Mouse (Mus musculus) liver, postnatal 0 days (tissue): ENCODE measurements around the gene Tpp2. TPM values are rescaled to one million over a fixed set of nuclear protein-coding genes. Genes with fewer than 3 reads are reported as not detected.
"Not testable (repeated sequence)": the region's sequence is repeated elsewhere in the genome, so short reads cannot be mapped to it uniquely, and the experiment has no call there.

Experiments
- ATAC-seq: fragments of 200-750 bp; cut with Nextera tagmentation; 2 replicates; pipeline ENCODE4 v1.8.0; 2017; ENCODE audit warnings: mild to moderate bottlenecking, moderate library complexity
- DNase-seq: peaks from one replicate; pipeline ENCODE4 v3.0.0-alpha.2; 2016
- H3K27ac ChIP-seq: fragments of 300-500 bp; sonication (generic); 2 replicates; pipeline ENCODE4 v1.5.1; 2014; ENCODE audit warnings: antibody characterized with exemption, moderate library complexity, mild to moderate bottlenecking, low read depth
- H3K27me3 ChIP-seq: fragments of 300-500 bp; sonication (generic); 2 replicates; pipeline ENCODE4 v1.6.1; 2014; ENCODE audit warnings: low read length, control low read depth, mixed read lengths; ENCODE audit not compliant: insufficient read depth
- H3K36me3 ChIP-seq: fragments of 300-500 bp; sonication (generic); replicated peaks from 2 replicates; pipeline ENCODE4 v1.6.1; 2014; ENCODE audit warnings: mild to moderate bottlenecking, control low read depth, low read length, moderate library complexity, mixed read lengths; ENCODE audit not compliant: insufficient read depth
- H3K4me1 ChIP-seq: fragments of 300-500 bp; sonication (generic); 2 replicates; pipeline ENCODE4 v1.6.1; 2014; ENCODE audit warnings: antibody characterized with exemption, mild to moderate bottlenecking, control low read depth; ENCODE audit not compliant: insufficient read depth
- H3K4me2 ChIP-seq: fragments of 300-500 bp; sonication (generic); 2 replicates; pipeline ENCODE4 v1.6.1; 2014; ENCODE audit warnings: low read depth, mild to moderate bottlenecking, low read length, moderate library complexity, mixed read lengths
- H3K4me3 ChIP-seq: fragments of 300-500 bp; sonication (generic); 2 replicates; pipeline ENCODE4 v1.5.1; 2014; ENCODE audit warnings: low read depth, low read length
- H3K9ac ChIP-seq: fragments of 300-500 bp; sonication (generic); replicated peaks from 2 replicates; pipeline ENCODE4 v1.6.1; 2014; ENCODE audit warnings: mild to moderate bottlenecking, moderate library complexity
- H3K9me3 ChIP-seq: fragments of 300-500 bp; sonication (generic); 2 replicates; pipeline ENCODE4 v1.6.1; 2016; ENCODE audit warnings: mild to moderate bottlenecking, control low read depth, low read length, mixed read lengths
- CTCF ChIP-seq: sonication (generic); IDR thresholded peaks from 2 replicates; pipeline ENCODE4 v1.5.1; 2016; ENCODE audit warnings: antibody characterized with exemption, low read depth
- EP300 ChIP-seq: IDR thresholded peaks from 2 replicates; pipeline ENCODE4 v1.6.1; 2016; ENCODE audit warnings: antibody characterized with exemption, low read depth, mild to moderate bottlenecking
- WGBS: fragments of 180-500 bp; shearing (Covaris S2); extraction: QIAGEN DNeasy Blood & Tissue Kit; methylation state at CpG from one replicate; pipeline ENCODE4 v1.1.7; 2014; ENCODE audit not compliant: insufficient replicate concordance; 5-methylcytosine and 5-hydroxymethylcytosine counted together
- polyA plus RNA-seq: library from polyadenylated mRNA; unstranded; fragments of >200 nt; fragmentation: Nextera tagmentation; extraction: Ambion mirVana; gene quantifications from 2 replicates; pipeline ENCODE4 v1.2.1, GENCODE M21; 2015

The Tpp2 gene
- polyA plus RNA-seq, result 14.8 and 17.8 TPM in 2 replicates

DNA sequence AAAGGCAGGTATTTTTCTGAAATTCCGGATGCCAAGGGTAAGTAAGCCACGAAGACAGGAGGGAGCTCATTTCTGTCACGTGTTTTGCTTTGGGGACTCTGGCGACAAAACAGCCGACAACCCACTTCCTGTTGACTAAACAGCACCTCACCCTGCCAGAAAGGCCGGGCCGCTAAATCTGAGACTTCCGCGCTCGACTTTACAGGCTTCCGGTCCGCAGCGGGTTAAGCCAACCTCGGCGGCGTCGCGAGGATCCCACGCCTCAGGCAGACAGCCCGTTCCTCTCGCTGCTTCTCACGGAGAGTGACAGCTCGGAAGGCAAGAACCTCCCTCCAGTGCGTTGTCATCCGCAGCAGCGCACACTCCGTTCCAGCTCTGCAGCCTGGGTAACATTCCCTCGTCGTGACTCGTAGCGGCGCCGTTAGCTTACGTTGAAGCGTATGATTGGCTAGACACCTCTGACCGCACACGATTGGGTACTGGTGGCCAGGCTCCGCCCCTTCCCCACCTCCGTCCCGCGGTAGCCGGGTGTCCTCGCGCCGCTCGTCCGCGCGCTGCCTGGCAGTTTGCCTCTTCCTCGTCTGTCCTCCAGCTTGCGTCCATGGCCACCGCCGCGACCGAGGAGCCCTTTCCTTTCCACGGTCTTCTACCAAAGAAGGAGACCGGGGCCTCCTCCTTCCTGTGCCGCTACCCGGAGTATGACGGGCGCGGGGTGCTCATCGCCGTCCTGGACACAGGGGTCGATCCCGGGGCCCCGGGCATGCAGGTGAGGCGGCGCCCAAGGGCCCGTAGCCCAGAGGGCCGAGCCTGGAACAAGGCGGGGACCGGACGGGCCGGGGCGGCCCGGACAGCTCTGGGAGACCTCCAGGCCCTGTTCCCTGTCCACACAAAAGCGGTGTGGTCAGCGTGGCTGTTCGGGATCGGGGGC is at the start of gene Tpp2:
Tpp2 (plus strand) TSS at position 160 of the 928 bp plus-strand sequence.
- peaks cover 3% of the 10 kb centered on the region; the same call in 1 of the 2 replicates for H3K36me3 ChIP-seq
- no peaks in the 10 kb centered on the region for H3K9me3 ChIP-seq
- peak within 1 kb of the TSS; percentile 85 for H3K4me3 ChIP-seq
- H3K4me2 ChIP-seq, result peak within 1 kb of the TSS; percentile 79
- peak within 1 kb of the TSS; percentile 97 for H3K27ac ChIP-seq
- H3K4me1 ChIP-seq, result peaks cover 19% of the 10 kb centered on the region
- DNase-seq (peak; percentile 97), ATAC-seq (peak; percentile 99)
- H3K9ac ChIP-seq, result peak within 1 kb of the TSS; percentile 98
- no peak for TF ChIP-seq CTCF
- TF ChIP-seq EP300, result no peak
- no peaks in the 10 kb centered on the region for H3K27me3 ChIP-seq
- under 1% methylated on average over 72 of the region's 81 CpGs for WGBS

DNA sequence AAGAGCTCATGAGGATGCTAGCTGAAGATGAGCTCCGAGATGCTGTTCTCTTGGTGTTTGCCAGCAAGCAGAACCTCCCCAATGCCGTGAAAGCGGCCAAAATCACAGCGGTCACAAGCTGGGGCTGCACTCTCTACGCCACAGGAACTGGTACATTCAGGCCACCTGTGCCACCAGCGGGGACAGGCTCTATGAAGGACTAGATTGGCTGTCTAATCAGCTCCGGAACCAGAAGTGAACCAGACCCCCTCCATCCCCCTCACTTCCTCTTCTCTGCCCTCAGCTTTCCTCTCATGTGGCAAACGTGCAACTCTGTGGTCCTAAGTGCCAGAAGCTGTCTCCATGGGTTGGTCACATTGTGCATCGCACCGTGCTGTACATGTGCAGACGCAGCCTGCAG is 45.1 kb upstream of the Tpp2 start:
- not testable (repeated sequence) for H3K9me3 ChIP-seq, H3K36me3 ChIP-seq, H3K27ac ChIP-seq, H3K4me2 ChIP-seq, H3K4me3 ChIP-seq, H3K4me1 ChIP-seq, H3K9ac ChIP-seq, ATAC-seq, H3K27me3 ChIP-seq, DNase-seq
- WGBS, result 28% methylated on average over 11 of the region's 11 CpGs

- TF ChIP-seq EP300 (no peak), CTCF (no peak)
- Histone ChIP-seq H3K9me3 (no peaks in the 10 kb centered on the region), H3K4me1 (no peaks in the 10 kb centered on the region), H3K27me3 (no peaks in the 10 kb centered on the region), H3K36me3 (no peaks in the 10 kb centered on the region), H3K4me2 (no peak overlapping the region), H3K27ac (no peak overlapping the region), H3K4me3 (no peak overlapping the region), H3K9ac (no peak overlapping the region)
- DNase-seq, result no peak
- ATAC-seq, result peak; percentile 64
These were observed 37.7 kb upstream of the Tpp2 start for GRCm38 (mm10) chr1:43895742-43896141.

DNA sequence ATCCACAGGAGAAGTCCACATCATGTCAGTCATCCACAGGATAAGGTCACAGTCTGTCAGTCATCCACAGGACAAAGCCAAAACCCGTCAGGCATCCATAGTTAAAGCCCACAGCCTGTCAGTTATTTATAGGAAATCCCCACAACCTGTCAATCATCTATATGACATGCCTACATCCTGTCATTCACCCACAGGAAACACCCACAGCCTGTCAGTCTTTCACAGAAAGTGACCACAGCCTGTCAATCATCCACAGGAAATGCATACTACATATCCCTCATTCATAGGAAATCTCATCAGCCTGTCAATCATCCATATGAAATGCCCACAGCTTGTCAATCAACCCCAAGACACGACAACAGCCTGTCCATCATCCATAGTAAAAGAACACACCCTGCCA is 36.3 kb upstream of the Tpp2 start:
- WGBS, result 58% methylated on average over 2 of the region's 2 CpGs
- Histone ChIP-seq H3K4me2 (no peak overlapping the region), H3K27ac (no peak overlapping the region), H3K9ac (no peak overlapping the region), H3K27me3 (no peaks in the 10 kb centered on the region), H3K4me3 (no peak overlapping the region), H3K4me1 (no peaks in the 10 kb centered on the region), H3K36me3 (no peaks in the 10 kb centered on the region), H3K9me3 (no peaks in the 10 kb centered on the region)
- DNase-seq (no peak), ATAC-seq (no peak)
- no peak for TF ChIP-seq EP300
- no peak for TF ChIP-seq CTCF

DNA sequence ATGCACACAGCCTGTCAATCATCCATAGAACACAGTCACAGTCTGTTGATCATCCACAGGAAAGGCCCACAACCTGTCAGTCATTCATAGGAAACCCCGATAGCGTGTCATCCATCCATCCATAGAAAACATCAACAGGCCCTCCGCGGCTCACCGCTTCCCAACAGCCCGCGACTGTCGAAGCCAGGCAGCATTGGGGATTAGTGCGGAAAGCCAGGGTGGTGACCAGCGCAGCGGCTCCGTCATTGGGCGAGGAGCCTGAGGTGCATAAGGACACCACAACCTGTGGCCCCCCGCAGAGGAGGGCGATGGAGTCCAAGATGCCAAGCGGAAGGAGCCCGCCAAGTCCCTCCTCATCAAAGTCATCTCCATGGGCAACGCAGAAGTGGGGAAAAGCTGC is 35.5 kb upstream of the Tpp2 start:
- no peak for DNase-seq
- no peaks in the 10 kb centered on the region for H3K4me1 ChIP-seq
- WGBS, result 86% methylated on average over 18 of the region's 18 CpGs
- TF ChIP-seq EP300, result no peak
- no peak for TF ChIP-seq CTCF
- H3K4me3 ChIP-seq, result no peak overlapping the region
- no peaks in the 10 kb centered on the region for H3K9me3 ChIP-seq
- H3K27ac ChIP-seq, result no peak overlapping the region
- no peak overlapping the region for H3K9ac ChIP-seq
- no peaks in the 10 kb centered on the region for H3K36me3 ChIP-seq
- no peak for ATAC-seq
- no peak overlapping the region for H3K4me2 ChIP-seq
- no peaks in the 10 kb centered on the region for H3K27me3 ChIP-seq

DNA sequence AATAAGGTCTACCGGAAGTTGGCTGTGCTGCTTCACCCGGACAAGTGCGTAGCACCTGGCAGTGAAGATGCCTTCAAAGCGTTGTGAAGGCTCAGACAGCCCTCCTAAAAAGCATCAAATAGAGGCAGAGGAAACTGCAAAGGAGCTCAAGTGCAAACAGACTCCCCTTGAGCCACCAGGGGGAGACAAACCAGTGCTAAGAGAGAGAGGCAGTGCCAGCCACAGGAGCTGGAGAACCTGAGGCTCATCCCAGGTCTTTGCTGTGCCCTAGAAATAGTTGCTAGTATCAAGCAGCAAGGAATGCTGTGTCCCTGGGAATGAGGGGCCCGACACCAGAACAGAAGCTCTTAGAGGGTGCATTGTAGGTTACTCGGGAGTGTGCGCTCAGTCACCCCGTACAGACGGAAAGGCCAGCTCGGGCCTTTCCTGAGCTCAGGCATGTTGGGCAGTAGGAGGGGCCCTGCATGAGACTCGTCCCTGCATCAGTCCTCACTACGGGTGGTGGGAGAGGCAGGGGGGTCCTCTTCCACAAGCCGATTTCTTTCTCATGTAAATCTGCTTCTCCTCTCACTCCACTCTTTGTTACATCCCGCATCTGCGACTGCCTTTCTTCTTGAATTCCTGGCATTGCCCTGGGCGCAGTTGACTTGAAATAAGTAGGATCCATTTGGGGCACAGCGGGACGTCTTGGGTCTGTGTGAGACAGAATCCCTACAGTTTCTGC is 34.3 kb upstream of the Tpp2 start:
- TF ChIP-seq CTCF (peak; percentile 82), EP300 (no peak)
- H3K27ac ChIP-seq, result no peak overlapping the region
- no peaks in the 10 kb centered on the region for H3K27me3 ChIP-seq
- ATAC-seq, result 0 out of 2 replicates have a peak, but pooled peaks have one; percentile 24
- no peak overlapping the region for H3K4me3 ChIP-seq
- H3K9ac ChIP-seq, result 0 out of 2 replicates have a peak overlapping the region, but pooled peaks have one; percentile 16
- 34% methylated on average over 18 of the region's 18 CpGs for WGBS
- H3K9me3 ChIP-seq, result no peaks in the 10 kb centered on the region
- H3K4me2 ChIP-seq, result peak overlapping the region; percentile 49; the same call in 1 of the 2 replicates
- no peaks in the 10 kb centered on the region for H3K4me1 ChIP-seq
- no peaks in the 10 kb centered on the region for H3K36me3 ChIP-seq
- DNase-seq, result peak; percentile 70
